ENCODE assay signal across 18 mouse cellular contexts in genomic region chr17:83212422-83212821, GRCm38 (mm10). TPM values are rescaled to one million over a fixed set of nuclear protein-coding genes. Genes with fewer than 3 reads are reported as not detected.
A peak's percentile ranks its signal among the peaks of the same experiment; 100 is the strongest.
DNase-seq lines count a peak whose midpoint lies in the region; ATAC-seq and TF ChIP-seq lines count a peak whose summit lies in the region.
"Had no signal": no experiment of that assay in that cellular context is flagged by ENCODE, and none has a peak within 500 bp of the region (broad histone marks: within the 10 kb centered on the region; RNA-seq: fewer than 3 reads in every experiment).

No protein-coding gene starts in this region.

- H3K36me3 ChIP-seq in lung, postnatal 0 days (ENCODE audit: insufficient read depth, low read length): no peaks in the 10 kb centered on the region
- H3K36me3 ChIP-seq in liver, embryonic 11.5 days (ENCODE audit: control insufficient read depth, insufficient read depth, low read length): no peaks in the 10 kb centered on the region
- H3K36me3 ChIP-seq in stomach, embryonic 14.5 days (ENCODE audit: control insufficient read depth, insufficient read depth, low read length): no peaks in the 10 kb centered on the region
- H3K36me3 ChIP-seq: heart, embryonic 12.5 days had no signal

- H3K27ac ChIP-seq in gastrocnemius, adult 2 months: peak overlapping the region; percentile 40
- H3K27ac ChIP-seq in lung, postnatal 0 days (ENCODE audit: low read length): no peak overlapping the region
- H3K27ac ChIP-seq in liver, embryonic 11.5 days (ENCODE audit: low read depth, low read length): peak overlapping the region; percentile 52; the same call in 1 of the 2 replicates
- peak overlapping the region; percentile 89; the same call in 1 of the 2 replicates for H3K27ac ChIP-seq in stomach, embryonic 14.5 days (ENCODE audit: low read length)
- H3K27ac ChIP-seq: liver, embryonic 14.5 days had no signal

- no peak overlapping the region for H3K4me2 ChIP-seq in lung, postnatal 0 days (replicated peaks; ENCODE audit: low read depth, low read length)
- no peak overlapping the region for H3K4me2 ChIP-seq in liver, embryonic 11.5 days
- H3K4me2 ChIP-seq in stomach, embryonic 14.5 days (replicated peaks; ENCODE audit: low read depth, low read length): no peak overlapping the region
- H3K4me2 ChIP-seq: heart, embryonic 12.5 days had no signal

- H3K9me3 ChIP-seq in lung, postnatal 0 days (ENCODE audit: low read length): no peaks in the 10 kb centered on the region
- no peaks in the 10 kb centered on the region for H3K9me3 ChIP-seq in liver, embryonic 11.5 days (ENCODE audit: control insufficient read depth, low read length)
- H3K9me3 ChIP-seq in stomach, embryonic 14.5 days (ENCODE audit: control insufficient read depth, low read depth, low read length): no peaks in the 10 kb centered on the region
- H3K9me3 ChIP-seq: heart, embryonic 12.5 days had no signal

- H3K4me3 ChIP-seq in gastrocnemius, adult 2 months: no peak overlapping the region
- H3K4me3 ChIP-seq in lung, postnatal 0 days (ENCODE audit: low read depth, low read length): no peak overlapping the region
- no peak overlapping the region for H3K4me3 ChIP-seq in liver, embryonic 11.5 days (ENCODE audit: low read depth, low read length)
- no peak overlapping the region for H3K4me3 ChIP-seq in stomach, embryonic 14.5 days (ENCODE audit: low read depth, low read length)
- H3K4me3 ChIP-seq: heart, embryonic 12.5 days had no signal

- no peak for TF ChIP-seq CTCF in gastrocnemius, adult 2 months (IDR thresholded peaks at IDR 0.05)
- TF ChIP-seq CTCF in lung, postnatal 0 days (IDR thresholded peaks at IDR 0.05): no peak

- H3K4me1 ChIP-seq in lung, postnatal 0 days (ENCODE audit: insufficient read depth, low read depth, low read length): peaks cover 15% of the 10 kb centered on the region; the same call in 1 of the 2 replicates
- H3K4me1 ChIP-seq in liver, embryonic 11.5 days (replicated peaks; ENCODE audit: control insufficient read depth, insufficient read depth, low read length): peaks cover 10% of the 10 kb centered on the region
- peaks cover 23% of the 10 kb centered on the region for H3K4me1 ChIP-seq in stomach, embryonic 14.5 days (ENCODE audit: control insufficient read depth, insufficient read depth, low read length)

- 72% methylated on average over 2 of the region's 2 CpGs for WGBS in lung, postnatal 0 days
- 59% methylated on average over 2 of the region's 2 CpGs for WGBS in liver, embryonic 11.5 days
- WGBS in stomach, embryonic 14.5 days: 74% methylated on average over 2 of the region's 2 CpGs

- H3K9ac ChIP-seq in lung, postnatal 0 days (replicated peaks; ENCODE audit: low read depth): no peak overlapping the region
- H3K9ac ChIP-seq in liver, embryonic 11.5 days (ENCODE audit: low read depth, low read length): no peak overlapping the region
- no peak overlapping the region for H3K9ac ChIP-seq in stomach, embryonic 14.5 days (replicated peaks; ENCODE audit: low read depth, low read length)
- H3K9ac ChIP-seq: heart, embryonic 12.5 days; liver, embryonic 14.5 days had no signal

- intact Hi-C loops in gastrocnemius, adult 2 months (cut with DNase I): no loop called here

- no peak for ATAC-seq in lung, postnatal 0 days
- ATAC-seq in liver, embryonic 11.5 days (replicated peaks; ENCODE audit: low FRiP score): no peak
- no peak for ATAC-seq in stomach, embryonic 14.5 days (ENCODE audit: insufficient number of reproducible peaks, insufficient read depth, low FRiP score, low read depth)
- ATAC-seq: intestine, embryonic 16.5 days had no signal

- no peak for DNase-seq in gastrocnemius, adult 2 months
- DNase-seq in gastrocnemius, postnatal 4 days (ENCODE audit: low spot score in 2 of 2): no peak
- DNase-seq in lung, postnatal 0 days (ENCODE audit: low spot score): peak; percentile 38
- no peak for DNase-seq in lung, postnatal 14 days
- no peak for DNase-seq in liver, embryonic 11.5 days (ENCODE audit: low spot score)
- no peak for DNase-seq in urinary bladder, postnatal 36 days (ENCODE audit: low spot score in 2 of 2)
- DNase-seq in urinary bladder, postnatal 25 days (ENCODE audit: low spot score): no peak
- DNase-seq: adrenal gland, postnatal 25 days; cerebellum, postnatal 25 days; gastrocnemius, postnatal 10 days; kidney, postnatal 10 days; right cerebral cortex, postnatal 25 days had no signal

- TF ChIP-seq EP300 in lung, postnatal 0 days (IDR thresholded peaks at IDR 0.05): no peak

- no peaks in the 10 kb centered on the region for H3K27me3 ChIP-seq in lung, postnatal 0 days (replicated peaks; ENCODE audit: insufficient read depth, low read length)
- peaks cover 29% of the 10 kb centered on the region for H3K27me3 ChIP-seq in liver, embryonic 11.5 days (replicated peaks; ENCODE audit: control insufficient read depth, insufficient read depth, low read length)
- no peaks in the 10 kb centered on the region for H3K27me3 ChIP-seq in stomach, embryonic 14.5 days (ENCODE audit: control insufficient read depth, insufficient read depth, low read length)
- H3K27me3 ChIP-seq: heart, embryonic 12.5 days had no signal

RNA-seq across cellular contexts. Expression of gene Pkdcc, which starts 2.7 kb away (rescaled TPM):
- 100 to 1,000 TPM in 1 of 2 experiments, 10 to 100 TPM in 1; 96.3 to 115 TPM for total RNA-seq in gastrocnemius, adult 2 months (2021)
- total RNA-seq in gastrocnemius, postnatal 4 days (2021): 10 to 100 TPM; 42.7 to 46.8 TPM
- 3.6 and 3.9 TPM in 2 replicates for polyA plus RNA-seq in lung, postnatal 0 days (2015; fragmentation: Nextera tagmentation; extraction: Ambion mirVana)
- 14.3 and 19.4 TPM in 2 replicates for polyA plus RNA-seq in liver, embryonic 11.5 days (2014; fragmentation: Nextera tagmentation; extraction: Ambion mirVana)
- 28.4 and 28.9 TPM in 2 replicates for polyA plus RNA-seq in stomach, embryonic 14.5 days (2014; fragmentation: Nextera tagmentation; extraction: Ambion mirVana)
- total RNA-seq: hematopoietic stem cell, adult 5-6 weeks; megakaryocyte-erythroid progenitor cell, adult 5-6 weeks had no signal
